Mouse (Mus musculus): Measurements from ENCODE around the gene Cdh13.

Gene Cdh13

GRCm38 (mm10) chr8:118796491-118796890 is 513.0 kb downstream of the Cdh13 start:
- POLR2A ChIA-PET = interaction anchor here in 1 of 4 experiments (1.5 kb wide), 1 partner anchor 9 kb away, joined by 4 read pairs; no protein-coding TSS in a partner anchor

GRCm38 (mm10) chr8:118797127-118797526 is 513.6 kb downstream of the Cdh13 start:
- POLR2A ChIA-PET = no interaction called here

More at GRCm38 (mm10) chr8:118796491-118796890, 513.0 kb downstream of the Cdh13 start:
- CTCF ChIA-PET = no interaction called here

GRCm38 (mm10) chr8:118803168-118803567 is 519.6 kb downstream of the Cdh13 start:
- POLR2A ChIA-PET = no interaction called here
- CTCF ChIA-PET = no interaction called here

More at GRCm38 (mm10) chr8:118797127-118797526, 513.6 kb downstream of the Cdh13 start:
- CTCF ChIA-PET = no interaction called here

GRCm38 (mm10) chr8:118809660-118810059 is 526.1 kb downstream of the Cdh13 start:
- ChIA-PET POLR2A (no interaction called here), CTCF (no interaction called here)

- CTCF ChIA-PET = interaction anchor here in 1 of 4 experiments (0.7 kb wide), 1 partner anchor 472 kb away, joined by 16 read pairs; no protein-coding TSS in a partner anchor
- POLR2A ChIA-PET = no interaction called here
Observed at GRCm38 (mm10) chr8:118815055-118815454, 531.5 kb downstream of the Cdh13 start.

- CTCF ChIA-PET = no interaction called here
Observed at GRCm38 (mm10) chr8:118826761-118827160, 543.2 kb downstream of the Cdh13 start.

GRCm38 (mm10) chr8:118827726-118828125 is 544.2 kb downstream of the Cdh13 start:
- ChIA-PET CTCF (no interaction called here), POLR2A (no interaction called here)

More at GRCm38 (mm10) chr8:118826761-118827160, 543.2 kb downstream of the Cdh13 start:
- POLR2A ChIA-PET = no interaction called here

GRCm38 (mm10) chr8:118830291-118830690 is 546.8 kb downstream of the Cdh13 start:
- ChIA-PET POLR2A (interaction anchor here in 1 of 4 experiments (0.6 kb wide), 1 partner anchor 12 kb away, joined by 3 read pairs; no protein-coding TSS in a partner anchor), CTCF (no interaction called here)

- POLR2A ChIA-PET = no interaction called here
Observed at GRCm38 (mm10) chr8:118831026-118831425, 547.5 kb downstream of the Cdh13 start.

GRCm38 (mm10) chr8:118838801-118839200 is 555.3 kb downstream of the Cdh13 start:
- CTCF ChIA-PET = no interaction called here
- POLR2A ChIA-PET = no interaction called here

More at GRCm38 (mm10) chr8:118831026-118831425, 547.5 kb downstream of the Cdh13 start:
- CTCF ChIA-PET = interaction anchor here in 1 of 4 experiments (0.6 kb wide), 1 partner anchor 233 kb away, joined by 5 read pairs; no protein-coding TSS in a partner anchor

GRCm38 (mm10) chr8:118845690-118846089 is 562.2 kb downstream of the Cdh13 start:
- CTCF ChIA-PET = interaction anchor here in 2 of 4 experiments (0.6 to 1.0 kb wide), 2 partner anchors 830 to 1074 kb away, joined by 3 read pairs; no protein-coding TSS in a partner anchor
- POLR2A ChIA-PET = interaction anchor here in 1 of 4 experiments (1.6 kb wide), 1 partner anchor 51 kb away, joined by 5 read pairs; no protein-coding TSS in a partner anchor

GRCm38 (mm10) chr8:118848021-118848420 is 564.5 kb downstream of the Cdh13 start:
- ChIA-PET CTCF (interaction anchor here in 3 of 4 experiments (0.5 to 1.1 kb wide), 5 partner anchors 162 to 575 kb away, joined by 3 to 8 read pairs (median 5); no protein-coding TSS in a partner anchor), POLR2A (interaction anchor here in 1 of 4 experiments (0.8 to 1.1 kb wide), 2 partner anchors 56 to 621 kb away, joined by 3 read pairs; no protein-coding TSS in a partner anchor)

- CTCF ChIA-PET = interaction anchor here in 3 of 4 experiments (0.5 to 2.0 kb wide), 5 partner anchors 17 to 919 kb away, joined by 3 to 5 read pairs (median 3); no protein-coding TSS in a partner anchor
- POLR2A ChIA-PET = no interaction called here
Observed at GRCm38 (mm10) chr8:118849515-118849914, 566.0 kb downstream of the Cdh13 start.

- POLR2A ChIA-PET = no interaction called here
- CTCF ChIA-PET = interaction anchor here in 3 of 4 experiments (0.5 to 2.0 kb wide), 17 partner anchors 9 to 1078 kb away, joined by 3 to 5 read pairs (median 3); no protein-coding TSS in a partner anchor
Observed at GRCm38 (mm10) chr8:118850381-118850780, 566.8 kb downstream of the Cdh13 start.

- ChIA-PET CTCF (interaction anchor here in 2 of 4 experiments (0.6 to 0.9 kb wide), 2 partner anchors 166 to 303 kb away, joined by 3 to 8 read pairs; no protein-coding TSS in a partner anchor), POLR2A (no interaction called here)
Observed at GRCm38 (mm10) chr8:118851361-118851760, 567.8 kb downstream of the Cdh13 start.

GRCm38 (mm10) chr8:118852861-118853260 is 569.3 kb downstream of the Cdh13 start:
- ChIA-PET CTCF (no interaction called here), POLR2A (no interaction called here)

GRCm38 (mm10) chr8:118854656-118855055 is 571.1 kb downstream of the Cdh13 start:
- ChIA-PET POLR2A (no interaction called here), CTCF (no interaction called here)

- POLR2A ChIA-PET = no interaction called here
Observed at GRCm38 (mm10) chr8:118866332-118866731, 582.8 kb downstream of the Cdh13 start.

GRCm38 (mm10) chr8:118870711-118871110 is 587.2 kb downstream of the Cdh13 start:
- ChIA-PET CTCF (no interaction called here), POLR2A (interaction anchor here in 1 of 4 experiments (0.6 kb wide), 1 partner anchor 59 kb away, joined by 3 read pairs; no protein-coding TSS in a partner anchor)

More at GRCm38 (mm10) chr8:118866332-118866731, 582.8 kb downstream of the Cdh13 start:
- CTCF ChIA-PET = interaction anchor here in 1 of 4 experiments (1.0 kb wide), 1 partner anchor 16 kb away, joined by 3 read pairs; no protein-coding TSS in a partner anchor

- POLR2A ChIA-PET = interaction anchor here in 1 of 4 experiments (1.0 kb wide), 1 partner anchor 20 kb away, joined by 3 read pairs; no protein-coding TSS in a partner anchor
- CTCF ChIA-PET = no interaction called here
Observed at GRCm38 (mm10) chr8:118879939-118880825, 596.6 kb downstream of the Cdh13 start.

Data from embryonic stem cell, embryonic (primary cell).